Mouse (Mus musculus): ENCODE measurements around the gene Bmt2.

The Bmt2 gene

GRCm38 (mm10) chr6:13617110-13617509 is 60.7 kb downstream of the Bmt2 start:
- DNase-seq (ENCODE audit: low spot score in 2 of 2), result no peak

GRCm38 (mm10) chr6:13614568-13614967 is 63.2 kb downstream of the Bmt2 start:
- no peak for DNase-seq (ENCODE audit: low spot score in 2 of 2)

GRCm38 (mm10) chr6:13613671-13614070 is 64.1 kb downstream of the Bmt2 start:
- no peak for DNase-seq (ENCODE audit: low spot score in 2 of 2)

GRCm38 (mm10) chr6:13610869-13611268 is 66.9 kb downstream of the Bmt2 start:
- no peak for DNase-seq (ENCODE audit: low spot score in 2 of 2)

- no peak for DNase-seq (ENCODE audit: low spot score in 2 of 2)
Measured at GRCm38 (mm10) chr6:13609353-13610140, 68.2 kb downstream of the Bmt2 start.

- peak; percentile 93 to 94 for DNase-seq (ENCODE audit: low spot score in 2 of 2)
Measured at GRCm38 (mm10) chr6:13607621-13608493, 69.9 kb downstream of the Bmt2 start, which contains the start of gene Tmem168. Gene Tmem168 (minus strand): TSS chr6:13608100.

GRCm38 (mm10) chr6:13606921-13607620 is 70.7 kb downstream of the Bmt2 start:
- DNase-seq (ENCODE audit: low spot score in 2 of 2), result peak in 1 of 2 experiments; percentile 33

GRCm38 (mm10) chr6:13606394-13606793 is 71.4 kb downstream of the Bmt2 start:
- DNase-seq (ENCODE audit: low spot score in 2 of 2), result no peak

- DNase-seq (ENCODE audit: low spot score in 2 of 2), result no peak
Measured at GRCm38 (mm10) chr6:13603134-13603533, 74.6 kb downstream of the Bmt2 start.

- peak in 1 of 2 experiments; percentile 19 for DNase-seq (ENCODE audit: low spot score in 2 of 2)
Measured at GRCm38 (mm10) chr6:13601587-13601986, 76.2 kb downstream of the Bmt2 start.

- DNase-seq (ENCODE audit: low spot score in 2 of 2), result no peak
Measured at GRCm38 (mm10) chr6:13598239-13598923, 79.4 kb downstream of the Bmt2 start.

- DNase-seq (ENCODE audit: low spot score in 2 of 2), result no peak
Measured at GRCm38 (mm10) chr6:13592729-13593345, 84.9 kb downstream of the Bmt2 start.

- no peak for DNase-seq (ENCODE audit: low spot score in 2 of 2)
Measured at GRCm38 (mm10) chr6:13586560-13586959, 91.2 kb downstream of the Bmt2 start.

GRCm38 (mm10) chr6:13586154-13586553 is 91.6 kb downstream of the Bmt2 start:
- no peak for DNase-seq (ENCODE audit: low spot score in 2 of 2)

- DNase-seq (ENCODE audit: low spot score in 2 of 2), result no peak
Measured at GRCm38 (mm10) chr6:13584788-13585187, 93.0 kb downstream of the Bmt2 start.

GRCm38 (mm10) chr6:13582075-13582474 is 95.7 kb downstream of the Bmt2 start:
- DNase-seq (ENCODE audit: low spot score in 2 of 2), result no peak

All from urinary bladder, postnatal 36 days (tissue).